Mouse (Mus musculus) layer of hippocampus, postnatal 25 days (tissue): ENCODE measurements around the gene Nrp2. TPM values are rescaled to one million over a fixed set of nuclear protein-coding genes. Genes with fewer than 3 reads are reported as not detected.

Experiments used
- DNase-seq, 2 experiments: peaks; one replicate each; pipeline ENCODE4 v3.0.0; 2022; ENCODE audit warnings: mixed read lengths in 2 of 2, low spot score in 1 of 2; ENCODE audit errors: extremely low spot score in 1 of 2
- total RNA-seq, 2 experiments: library from RNA; stranded (reverse); gene quantifications; 2 replicates each; pipeline ENCODE4 v1.2.3; 2021

Gene Nrp2
- total RNA-seq, 2 experiments from 2014 or later = 53.0 to 65.4 TPM

GRCm38 (mm10) chr1:62747421-62748111, 44.5 kb downstream of the Nrp2 start:
- DNase-seq = no peak

DNA sequence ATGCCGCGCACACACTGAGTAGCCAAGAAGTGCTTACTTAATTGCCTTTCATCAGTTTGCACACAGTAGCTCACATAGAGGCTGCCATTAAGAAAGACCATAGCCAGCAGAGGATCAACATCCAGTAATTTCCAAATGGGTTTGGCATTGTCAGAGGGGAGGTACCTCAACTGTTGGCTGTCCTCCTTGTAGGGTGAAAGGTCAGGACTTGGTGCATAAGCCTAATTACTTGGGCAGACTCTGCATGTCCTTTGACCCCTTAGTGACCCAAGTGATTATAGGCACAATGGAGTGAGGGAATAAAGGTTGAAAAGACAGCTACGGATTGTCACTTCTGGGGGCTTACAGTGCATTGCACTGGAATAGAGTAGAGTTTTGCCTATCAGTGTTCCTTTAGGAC, 45.3 kb downstream of the Nrp2 start:
- no peak for DNase-seq

DNA sequence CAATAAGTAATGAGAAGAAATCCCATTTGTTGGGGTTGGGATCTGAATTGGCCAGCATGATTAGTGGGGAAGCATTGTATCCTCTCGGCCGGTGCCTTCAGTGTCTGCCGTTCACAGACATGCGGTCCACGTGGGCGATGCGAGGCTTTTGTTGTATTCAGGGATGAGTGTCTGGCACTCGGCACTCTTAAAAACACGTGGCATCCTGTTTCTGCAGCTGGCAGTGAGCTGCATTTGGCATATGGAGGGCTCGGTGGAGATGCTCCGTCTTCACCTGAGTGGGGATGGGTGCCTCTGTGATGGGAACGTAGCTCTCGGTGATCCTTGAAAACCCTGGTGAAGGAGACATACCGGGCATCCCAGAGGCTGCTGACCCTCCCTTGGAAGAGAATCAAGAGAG, 46.6 kb downstream of the Nrp2 start:
- DNase-seq = no peak

DNA sequence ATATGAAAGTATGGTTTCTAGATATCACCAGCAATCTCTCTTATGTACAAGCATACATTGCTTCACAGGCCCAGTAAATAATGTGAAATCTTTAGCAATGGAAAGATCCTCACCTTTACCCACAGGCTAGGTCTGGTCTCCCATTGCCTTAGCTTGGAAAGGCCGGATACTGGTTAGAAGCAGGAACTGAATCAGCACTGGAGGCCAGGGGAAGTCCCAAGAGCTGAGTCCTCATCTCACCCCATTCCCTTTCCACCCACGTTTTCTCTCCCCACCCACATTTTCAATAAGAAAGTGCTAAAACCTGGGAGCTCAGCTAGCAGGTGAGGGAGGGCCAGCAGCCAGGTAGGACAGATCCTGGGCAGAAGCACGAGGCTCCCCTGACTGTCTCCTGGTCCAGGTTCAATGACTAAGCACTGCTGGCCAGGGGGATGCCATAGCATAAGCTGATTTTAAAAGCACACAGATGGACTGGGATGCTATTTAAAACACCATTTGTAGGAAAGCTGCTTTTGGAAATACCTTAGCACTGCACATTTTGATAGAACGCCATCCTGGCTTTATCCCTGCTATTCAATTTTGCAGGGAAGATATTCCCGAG, 47.4 kb downstream of the Nrp2 start:
- DNase-seq = no peak

DNA sequence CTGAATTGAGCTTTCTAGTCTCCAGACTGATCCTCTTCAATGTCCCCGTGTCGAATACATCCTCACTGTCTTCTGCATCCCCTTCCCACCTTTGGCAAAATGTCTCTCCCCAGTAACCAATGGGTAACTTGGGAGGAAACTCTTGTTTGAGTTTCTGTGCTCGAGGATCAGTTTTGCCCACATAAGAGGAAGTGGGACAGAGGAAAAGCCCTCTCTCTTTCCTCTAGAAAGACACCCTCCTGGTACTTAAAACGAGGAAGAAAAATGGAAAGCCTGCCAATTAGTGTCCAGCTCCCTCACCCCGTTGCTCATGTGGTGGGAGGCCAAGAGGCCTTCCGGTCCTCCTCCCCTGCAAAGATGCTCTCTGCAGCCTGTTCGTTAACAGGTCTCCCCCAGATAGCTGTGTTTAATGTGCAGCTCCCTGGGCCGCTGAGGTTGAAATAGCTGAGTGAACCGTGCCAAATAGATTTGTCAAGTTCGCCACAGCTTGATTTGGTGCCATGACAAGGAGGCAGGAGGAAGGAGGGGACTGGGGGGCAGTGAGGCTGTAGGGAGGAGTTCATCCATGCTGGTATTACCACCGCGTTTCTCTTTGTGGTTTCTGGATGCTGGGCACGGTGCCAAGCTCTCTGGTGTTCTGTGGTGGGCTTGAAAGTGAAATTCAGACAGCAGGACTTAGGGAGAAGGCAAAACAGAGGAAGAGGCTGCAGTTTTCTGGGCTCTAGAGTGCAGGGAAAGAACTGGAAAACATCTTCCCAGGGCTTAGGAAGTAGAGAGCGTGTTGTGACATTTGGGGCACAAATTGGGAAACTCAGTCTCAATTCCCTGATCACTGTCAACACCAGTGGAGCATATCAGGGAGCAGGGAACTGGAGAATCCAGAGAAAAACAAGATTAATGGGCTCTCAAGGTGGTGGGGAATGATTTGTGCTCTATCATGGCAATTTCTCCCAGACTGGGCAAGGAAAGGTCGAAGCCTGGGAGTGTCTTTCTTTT, 48.2 kb downstream of the Nrp2 start:
- DNase-seq = no peak

DNA sequence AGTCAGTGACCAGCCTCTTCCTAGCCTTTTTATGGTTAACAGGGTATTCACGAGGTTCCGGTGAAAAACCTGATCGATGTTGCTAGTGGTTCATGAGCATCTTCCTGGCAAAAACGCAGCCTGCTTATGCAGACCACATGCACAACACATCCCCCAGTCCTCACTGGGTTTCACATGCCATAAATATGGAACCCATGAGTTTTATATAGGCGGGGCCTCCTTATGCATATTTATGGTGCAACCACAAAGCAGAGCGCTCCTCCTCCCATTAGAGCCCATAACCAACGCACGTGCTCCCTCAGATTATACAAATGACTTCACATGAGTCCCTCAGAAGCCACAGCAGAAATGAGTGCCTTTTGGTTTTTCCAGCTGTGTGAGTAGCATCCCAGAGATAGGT, 49.0 kb downstream of the Nrp2 start:
- DNase-seq = no peak

GRCm38 (mm10) chr1:62752661-62753333, 49.7 kb downstream of the Nrp2 start:
- DNase-seq = no peak

DNA sequence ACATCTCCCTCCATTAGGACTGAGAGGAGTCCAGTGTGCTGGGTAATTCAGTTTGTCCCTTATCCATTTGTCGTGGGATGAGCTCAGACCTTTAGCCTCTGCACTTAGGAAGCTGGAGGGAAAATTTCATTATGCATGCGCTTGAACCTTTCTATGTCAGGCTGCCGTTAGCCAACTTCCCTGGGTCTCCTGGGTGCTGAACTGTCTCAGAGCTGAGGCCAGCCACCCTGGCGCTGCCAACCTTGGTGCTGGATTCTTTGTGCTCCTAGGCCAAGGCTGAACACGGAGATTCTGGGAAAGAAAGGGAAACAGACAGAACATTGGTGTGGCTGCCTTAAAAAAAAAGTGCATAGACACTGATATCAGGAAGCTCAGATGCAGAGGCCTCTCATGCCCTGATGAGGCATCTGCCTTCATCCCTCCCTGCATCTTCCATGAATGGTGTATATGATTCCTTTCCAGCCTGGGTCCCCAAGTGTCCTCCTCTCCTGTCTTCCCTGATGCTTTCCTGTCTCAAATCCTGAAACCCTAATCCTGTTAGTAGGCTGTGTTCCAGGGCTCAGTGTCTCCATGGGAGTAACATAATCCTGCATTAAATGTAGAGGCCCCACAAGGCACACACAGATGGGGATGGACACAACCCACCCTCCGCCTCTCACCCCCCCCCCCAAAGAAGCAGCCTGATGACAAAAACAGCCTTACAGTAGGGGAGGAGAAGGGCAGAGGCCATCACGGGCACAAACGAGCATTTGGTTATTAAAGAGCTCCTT, 51.2 kb downstream of the Nrp2 start:
- no peak for DNase-seq

- no peak for DNase-seq
These were observed 57.0 kb downstream of the Nrp2 start for GRCm38 (mm10) chr1:62760086-62760485.

- no peak for DNase-seq
These were observed 57.5 kb downstream of the Nrp2 start for GRCm38 (mm10) chr1:62760565-62760964.

GRCm38 (mm10) chr1:62763779-62764178, 60.7 kb downstream of the Nrp2 start:
- DNase-seq = no peak

DNA sequence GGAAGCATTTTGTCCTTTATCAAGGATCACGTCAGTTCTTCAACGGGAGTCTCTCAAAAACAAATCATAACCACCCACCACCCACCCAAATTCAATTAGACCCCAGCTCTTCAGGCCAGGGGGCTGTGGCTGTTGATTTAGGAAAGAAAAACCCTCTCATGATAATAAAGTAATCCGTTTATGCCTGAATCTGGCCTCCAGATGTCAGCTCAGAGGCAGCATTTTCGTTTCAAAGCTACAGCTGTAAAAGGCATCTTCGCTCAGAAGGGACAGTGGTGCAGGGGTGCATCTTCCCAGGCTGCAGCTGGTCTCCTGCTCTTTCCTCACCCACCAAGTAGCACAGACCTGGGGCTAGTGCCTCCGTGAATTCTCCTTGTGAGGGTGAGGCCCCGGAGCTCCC, 62.1 kb downstream of the Nrp2 start:
- no peak for DNase-seq

DNA sequence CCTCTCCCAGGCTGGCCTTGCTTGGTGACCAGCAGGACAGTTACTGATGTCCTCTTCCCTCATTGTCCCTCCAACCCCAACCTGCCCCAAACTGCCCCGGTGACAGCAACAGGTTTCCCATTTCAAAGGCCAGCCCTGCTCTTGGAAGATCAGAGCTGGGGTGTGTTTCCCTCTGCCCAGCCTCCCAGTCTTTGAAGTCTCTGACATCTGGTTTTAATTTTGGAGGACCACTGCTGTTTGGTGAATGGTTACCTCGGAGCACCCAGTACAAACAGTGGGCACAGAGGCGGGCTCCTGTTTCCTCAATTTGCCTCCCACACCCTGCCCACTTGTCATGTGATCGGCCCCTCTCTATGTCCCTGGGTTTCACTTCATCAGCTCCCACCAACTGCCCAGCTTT, 63.7 kb downstream of the Nrp2 start:
- no peak for DNase-seq

GRCm38 (mm10) chr1:62767611-62768010, 64.5 kb downstream of the Nrp2 start:
- no peak for DNase-seq

- DNase-seq = no peak
These were observed 67.5 kb downstream of the Nrp2 start for GRCm38 (mm10) chr1:62770576-62770975.

DNA sequence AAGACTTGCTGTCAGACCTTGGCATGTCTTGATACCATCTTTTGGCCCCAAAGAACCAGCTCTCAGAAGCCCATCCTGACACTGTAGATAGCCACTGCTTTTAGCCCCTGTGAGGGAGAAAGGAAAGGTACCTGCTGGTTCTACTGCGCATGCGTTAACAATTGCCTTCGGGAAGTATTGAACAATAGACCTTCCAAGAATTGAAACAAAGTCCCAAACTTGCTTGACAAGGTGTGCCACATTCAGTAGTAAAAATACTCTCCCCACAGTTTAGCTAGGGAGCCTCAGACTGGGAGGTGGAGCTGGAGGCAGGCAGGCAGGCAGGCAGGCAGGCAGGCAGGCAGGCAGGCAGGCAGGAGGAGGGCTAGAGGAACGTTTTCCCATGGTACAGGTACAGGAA, 69.3 kb downstream of the Nrp2 start:
- DNase-seq = no peak

DNA sequence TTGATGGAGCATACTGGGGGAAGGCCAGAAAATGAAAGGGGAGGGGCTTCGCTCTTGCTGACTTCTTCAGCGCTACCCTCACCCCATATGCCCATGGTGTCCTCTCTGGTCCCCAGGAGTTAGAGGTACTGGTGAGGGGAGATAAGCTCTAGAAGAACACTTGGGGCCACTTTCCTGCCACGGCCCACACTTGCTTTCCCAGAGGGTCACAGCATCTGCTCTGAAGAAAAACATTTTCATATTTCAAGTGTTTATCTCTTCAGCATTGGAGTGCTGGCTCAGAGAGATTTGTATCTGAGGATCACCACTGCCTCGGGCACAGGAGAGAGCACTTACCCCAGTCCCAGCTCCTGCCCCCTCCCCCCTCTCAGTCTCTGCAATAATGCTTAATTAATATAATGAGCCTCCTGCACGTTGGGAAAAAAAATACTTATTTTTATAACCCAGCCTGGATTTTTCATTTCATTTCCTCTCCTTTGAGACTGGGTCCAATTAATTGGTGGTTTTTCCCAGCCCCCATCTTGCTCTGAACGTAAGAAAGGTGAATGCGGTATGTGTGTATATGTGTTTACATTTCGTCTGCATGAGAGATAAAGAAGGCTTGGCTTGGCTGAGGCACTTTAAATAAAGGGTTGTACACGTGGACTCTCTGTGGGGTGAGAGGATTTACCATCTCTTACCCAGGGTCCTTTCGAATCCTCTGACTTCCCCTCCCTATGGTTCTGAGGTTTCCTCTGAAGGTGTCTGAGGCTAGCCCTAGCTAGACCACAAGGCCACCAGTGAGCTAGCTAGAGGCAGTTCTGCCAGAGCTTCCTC, 70.2 kb downstream of the Nrp2 start:
- DNase-seq = no peak

DNA sequence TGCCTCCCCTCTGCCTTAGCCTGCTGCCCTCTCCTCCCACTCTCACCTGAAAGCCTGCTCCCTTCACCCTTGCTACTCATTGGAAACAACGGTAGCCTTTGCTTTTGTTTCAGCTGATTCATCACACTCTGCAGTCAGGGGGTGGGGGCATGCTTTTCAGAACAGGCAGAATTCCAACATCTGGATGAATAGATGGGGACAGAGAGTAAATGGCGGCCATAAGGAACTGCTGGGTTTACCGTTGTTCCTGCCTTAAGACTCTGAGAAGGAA, 70.8 kb downstream of the Nrp2 start:
- no peak for DNase-seq
